Mouse (Mus musculus) intestine, embryonic 14.5 days (tissue): ENCODE data around the gene Ide. TPM values are rescaled to one million over a fixed set of nuclear protein-coding genes. Genes with fewer than 3 reads are reported as not detected.

ENCODE experiments used
- ATAC-seq: fragments of 200-750 bp; cut with Nextera tagmentation; replicated peaks from 2 replicates; pipeline ENCODE4 v1.8.0; 2017; ENCODE audit warnings: low read depth, moderate number of reproducible peaks, moderate TSS enrichment, moderate library complexity; ENCODE audit not compliant: low FRiP score, low TSS enrichment
- DNase-seq: peaks from one replicate; pipeline ENCODE4 v3.0.0-alpha.2; 2018; ENCODE audit warnings: low spot score
- H3K27ac ChIP-seq: fragments of 300-500 bp; sonication (generic); 2 replicates; pipeline ENCODE4 v1.5.1; 2014; ENCODE audit warnings: low read depth, mild to moderate bottlenecking, control low read depth
- H3K27me3 ChIP-seq: fragments of 300-500 bp; sonication (generic); replicated peaks from 2 replicates; pipeline ENCODE4 v1.6.1; 2014; ENCODE audit warnings: low read length, control low read depth; ENCODE audit not compliant: control insufficient read depth, insufficient read depth
- H3K36me3 ChIP-seq: fragments of 300-500 bp; sonication (generic); 2 replicates; pipeline ENCODE4 v1.6.1; 2014; ENCODE audit warnings: low read length, control low read depth; ENCODE audit not compliant: control insufficient read depth, insufficient read depth
- H3K4me1 ChIP-seq: fragments of 300-500 bp; sonication (generic); replicated peaks from 2 replicates; pipeline ENCODE4 v1.6.1; 2014; ENCODE audit warnings: low read length, control low read depth, mixed read lengths; ENCODE audit not compliant: control insufficient read depth, insufficient read depth
- H3K4me2 ChIP-seq: fragments of 300-500 bp; sonication (generic); 2 replicates; pipeline ENCODE4 v1.6.1; 2014; ENCODE audit warnings: low read length
- H3K4me3 ChIP-seq: fragments of 300-500 bp; sonication (generic); 2 replicates; pipeline ENCODE4 v1.5.1; 2014; ENCODE audit warnings: low read depth, low read length, control low read depth, mixed read lengths
- H3K9ac ChIP-seq: fragments of 300-500 bp; sonication (generic); 2 replicates; pipeline ENCODE4 v1.6.1; 2014; ENCODE audit warnings: mild to moderate bottlenecking, low read length
- H3K9me3 ChIP-seq: fragments of 300-500 bp; sonication (generic); 2 replicates; pipeline ENCODE4 v1.6.1; 2016; ENCODE audit warnings: low read length, control low read depth; ENCODE audit not compliant: control insufficient read depth
- WGBS: fragments of 180-500 bp; shearing (Covaris S2); extraction: QIAGEN DNeasy Blood & Tissue Kit; methylation state at CpG from one replicate; pipeline ENCODE4 v1.1.7; 2014; 5-methylcytosine and 5-hydroxymethylcytosine counted together
- polyA plus RNA-seq: library from polyadenylated mRNA; unstranded; fragments of >200 nt; fragmentation: Nextera tagmentation; extraction: Ambion mirVana; gene quantifications from 2 replicates; pipeline ENCODE4 v1.2.1, GENCODE M21; 2014

Gene Ide
- polyA plus RNA-seq, 1 experiment from 2014 or later: 54.1 TPM

DNA sequence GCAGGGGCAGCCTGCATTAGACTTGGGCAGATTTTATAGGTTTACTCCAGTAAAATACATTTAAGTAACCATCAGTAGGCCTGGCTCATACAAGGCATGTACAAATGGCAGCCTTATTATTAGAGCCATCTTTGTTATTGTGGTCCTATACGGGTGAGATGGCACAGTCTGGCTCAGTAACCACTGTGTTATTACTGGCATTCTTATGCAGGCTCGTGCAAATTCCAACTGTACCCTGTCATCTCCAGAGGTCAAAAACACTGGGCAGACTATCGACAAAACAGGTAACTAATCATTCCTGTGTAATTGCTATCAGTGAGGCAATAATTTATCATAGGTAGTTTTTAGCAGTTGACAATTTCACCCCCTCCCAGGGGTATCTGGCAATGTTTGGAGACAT, 8.6 kb upstream of the Ide start:
- Histone ChIP-seq H3K9ac (no peak overlapping the region), H3K4me3 (no peak overlapping the region), H3K9me3 (no peaks in the 10 kb centered on the region), H3K36me3 (no peaks in the 10 kb centered on the region), H3K27me3 (no peaks in the 10 kb centered on the region), H3K4me1 (no peaks in the 10 kb centered on the region), H3K4me2 (no peak overlapping the region), H3K27ac (no peak overlapping the region)
- 64% methylated on average over 3 of the region's 3 CpGs for WGBS
- ATAC-seq (no peak), DNase-seq (no peak)

DNA sequence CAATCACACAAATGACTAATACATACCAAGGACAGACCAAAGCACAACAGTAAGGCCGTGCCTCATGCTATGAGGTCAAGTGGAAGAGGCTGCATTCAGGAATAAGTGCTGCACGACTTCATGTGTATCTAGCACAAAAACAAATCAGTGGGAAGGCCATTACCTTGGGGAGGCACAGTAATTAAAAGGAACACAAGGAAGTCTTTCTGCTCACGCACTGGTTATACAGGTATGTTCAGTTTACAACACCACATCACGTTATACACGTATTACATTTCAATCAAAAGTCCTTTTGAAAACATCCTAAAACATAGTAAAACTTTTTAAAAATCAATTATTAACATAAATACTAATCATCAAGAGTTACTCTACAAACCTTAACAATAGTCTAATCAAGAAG, 6.2 kb upstream of the Ide start:
- H3K27ac ChIP-seq: no peak overlapping the region
- no peaks in the 10 kb centered on the region for H3K36me3 ChIP-seq
- peaks cover 6% of the 10 kb centered on the region; the same call in 1 of the 2 replicates for H3K4me1 ChIP-seq
- H3K4me2 ChIP-seq: no peak overlapping the region
- no peak overlapping the region for H3K4me3 ChIP-seq
- H3K9ac ChIP-seq: no peak overlapping the region
- no peak for ATAC-seq
- H3K9me3 ChIP-seq: no peaks in the 10 kb centered on the region
- whole genome bisulfite sequencing: 76% methylated on average over 5 of the region's 5 CpGs
- no peak for DNase-seq
- no peaks in the 10 kb centered on the region for H3K27me3 ChIP-seq

DNA sequence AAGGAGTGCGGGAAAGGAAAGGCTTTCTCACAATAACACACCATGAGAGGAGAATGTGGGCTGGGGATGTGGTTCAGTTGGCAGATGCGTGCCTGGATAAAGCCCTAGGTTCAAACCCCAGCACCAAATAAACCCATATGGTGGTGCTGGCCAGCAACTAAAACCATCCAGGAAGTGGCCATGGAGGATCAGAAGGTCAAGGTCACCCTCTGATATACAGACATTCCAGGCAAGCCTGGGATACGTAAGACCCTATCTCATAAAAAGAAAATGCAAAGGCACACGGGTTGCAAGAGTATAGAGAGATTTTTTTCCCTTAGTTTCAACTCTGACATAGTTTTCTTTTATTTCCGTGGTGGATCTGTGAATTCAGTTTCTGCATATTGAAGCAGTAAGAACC, 3.3 kb upstream of the Ide start:
- Histone ChIP-seq H3K4me1 (peaks cover 6% of the 10 kb centered on the region; the same call in 1 of the 2 replicates), H3K9me3 (no peaks in the 10 kb centered on the region), H3K4me2 (no peak overlapping the region), H3K9ac (no peak overlapping the region), H3K27me3 (no peaks in the 10 kb centered on the region), H3K36me3 (no peaks in the 10 kb centered on the region), H3K4me3 (no peak overlapping the region), H3K27ac (no peak overlapping the region)
- ATAC-seq: no peak
- DNase-seq: no peak
- 69% methylated on average over 5 of the region's 5 CpGs for WGBS

DNA sequence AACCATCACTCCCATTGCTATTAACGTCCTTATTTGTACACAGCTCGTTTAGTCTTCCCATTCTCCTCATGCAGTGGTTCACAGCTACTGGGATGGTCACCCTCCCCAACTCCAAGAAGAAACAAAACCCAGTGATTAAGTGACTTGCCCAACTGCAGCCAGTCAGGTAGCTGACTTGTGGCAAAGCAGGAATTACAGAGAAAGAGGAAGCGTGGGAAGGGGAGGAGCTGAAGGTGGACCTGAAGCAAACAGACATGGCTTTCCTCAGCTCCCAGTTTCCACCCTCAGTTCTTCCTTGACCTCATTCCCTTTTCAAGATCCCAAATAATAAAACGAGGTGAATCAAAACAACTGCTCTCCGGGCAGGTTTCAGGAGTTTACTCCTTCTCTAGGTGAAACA, 2.8 kb upstream of the Ide start:
- no peak for DNase-seq

DNA sequence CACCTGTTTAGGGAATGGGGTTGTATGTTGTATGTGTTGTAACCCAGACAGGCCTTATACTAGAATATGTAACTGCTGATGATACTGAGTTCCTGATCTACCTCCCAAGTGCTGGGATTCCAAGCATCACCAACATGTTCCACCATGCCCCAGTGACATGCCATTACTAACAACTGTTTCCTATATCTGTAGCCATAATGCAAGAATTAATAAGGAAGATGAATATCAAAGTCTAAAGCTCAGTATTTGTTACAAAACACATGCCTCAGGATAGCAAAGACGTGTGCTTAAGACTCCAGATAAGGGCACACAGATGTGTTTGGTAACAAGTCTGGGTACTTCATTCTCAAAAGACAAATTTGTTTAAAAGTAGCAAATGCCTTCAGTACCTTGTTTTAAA, 2.3 kb downstream of the Ide start:
- H3K4me1 ChIP-seq: peaks cover 6% of the 10 kb centered on the region; the same call in 1 of the 2 replicates
- no peak overlapping the region for H3K4me2 ChIP-seq
- H3K9me3 ChIP-seq: no peaks in the 10 kb centered on the region
- no peak for ATAC-seq
- no peak overlapping the region for H3K27ac ChIP-seq
- WGBS: 78% methylated on average over 1 of the region's 1 CpGs
- no peaks in the 10 kb centered on the region for H3K36me3 ChIP-seq
- no peak overlapping the region for H3K4me3 ChIP-seq
- H3K27me3 ChIP-seq: no peaks in the 10 kb centered on the region
- H3K9ac ChIP-seq: no peak overlapping the region
- DNase-seq: no peak

More for the DNA sequence above, 2.8 kb upstream of the Ide start:
- Histone ChIP-seq H3K9me3 (no peaks in the 10 kb centered on the region), H3K36me3 (no peaks in the 10 kb centered on the region), H3K4me2 (no peak overlapping the region), H3K9ac (no peak overlapping the region), H3K27ac (no peak overlapping the region), H3K27me3 (no peaks in the 10 kb centered on the region), H3K4me3 (no peak overlapping the region), H3K4me1 (peaks cover 6% of the 10 kb centered on the region; the same call in 1 of the 2 replicates)
- WGBS: 74% methylated on average over 5 of the region's 5 CpGs
- no peak for ATAC-seq

DNA sequence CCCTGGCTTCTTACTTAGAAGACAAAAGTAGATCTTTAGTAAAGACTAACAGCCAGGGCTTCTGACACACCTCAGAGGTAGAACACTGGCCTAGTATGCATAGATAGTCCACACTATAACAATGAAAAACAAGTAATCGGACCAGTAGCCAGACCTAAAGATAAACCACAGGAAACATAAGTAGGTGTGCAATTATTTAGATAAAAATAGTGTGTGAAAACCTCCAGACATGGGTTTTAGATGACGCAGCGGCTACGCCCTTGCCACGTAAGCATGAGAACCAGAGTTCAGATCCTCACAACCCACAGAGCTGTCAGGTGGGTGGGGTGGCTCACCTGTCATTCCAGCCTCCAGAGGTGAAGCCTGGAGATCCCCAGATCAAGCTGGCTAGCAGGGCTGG, 4.3 kb downstream of the Ide start:
- 93% methylated on average over 5 of the region's 5 CpGs for WGBS

DNA sequence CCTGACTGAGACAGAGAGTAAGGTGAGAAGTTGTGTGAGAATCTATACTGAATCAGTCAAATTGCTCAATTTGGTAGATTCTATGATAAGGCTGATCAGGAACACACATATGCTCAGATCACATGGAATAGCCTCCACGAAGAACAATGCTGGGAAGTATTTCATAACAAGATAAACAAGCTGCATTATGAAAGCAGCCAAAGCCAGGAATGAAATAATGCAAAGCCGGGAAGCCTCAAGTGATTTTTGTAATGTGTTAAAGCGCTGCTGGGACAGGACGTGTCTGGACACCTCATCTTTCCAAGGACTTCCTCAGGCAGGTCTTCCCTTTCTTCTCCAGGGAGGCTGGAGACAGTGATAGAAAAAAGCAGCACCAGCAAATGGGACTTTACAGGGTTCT, 4.9 kb downstream of the Ide start:
- no peak overlapping the region for H3K9ac ChIP-seq
- H3K27me3 ChIP-seq: no peaks in the 10 kb centered on the region
- H3K36me3 ChIP-seq: peaks cover 7% of the 10 kb centered on the region; the same call in 1 of the 2 replicates
- H3K4me3 ChIP-seq: no peak overlapping the region
- H3K27ac ChIP-seq: no peak overlapping the region
- no peak for DNase-seq
- no peak overlapping the region for H3K4me2 ChIP-seq
- ATAC-seq: no peak
- WGBS: 85% methylated on average over 4 of the region's 4 CpGs
- H3K4me1 ChIP-seq: no peaks in the 10 kb centered on the region
- H3K9me3 ChIP-seq: no peaks in the 10 kb centered on the region

More for the DNA sequence above, 4.3 kb downstream of the Ide start:
- no peak overlapping the region for H3K4me3 ChIP-seq
- ATAC-seq (no peak), DNase-seq (no peak)
- H3K27ac ChIP-seq: no peak overlapping the region
- no peaks in the 10 kb centered on the region for H3K9me3 ChIP-seq
- H3K4me2 ChIP-seq: no peak overlapping the region
- no peaks in the 10 kb centered on the region; the same call in 1 of the 2 replicates for H3K4me1 ChIP-seq
- H3K27me3 ChIP-seq: no peaks in the 10 kb centered on the region
- H3K9ac ChIP-seq: no peak overlapping the region
- H3K36me3 ChIP-seq: peaks cover 5% of the 10 kb centered on the region; the same call in 1 of the 2 replicates

DNA sequence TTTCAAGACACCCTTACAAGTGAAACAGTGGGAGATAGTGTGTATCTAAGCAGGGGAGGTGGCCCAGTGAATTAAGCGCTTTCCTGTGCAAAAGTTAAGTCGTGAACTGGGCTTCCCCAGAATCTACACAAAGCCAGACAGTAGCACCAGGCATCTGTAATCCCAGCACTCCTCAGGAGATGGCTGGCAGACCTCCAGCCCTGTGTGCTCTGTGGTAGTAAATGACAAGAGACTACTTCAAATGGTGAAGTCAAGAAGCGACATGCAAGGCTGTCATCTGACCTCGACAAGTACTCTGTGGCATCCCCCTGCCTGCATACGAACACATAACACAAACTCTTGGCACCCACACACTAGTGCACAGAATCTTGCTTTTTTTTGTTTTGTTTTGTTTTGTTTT, 10.4 kb downstream of the Ide start:
- Histone ChIP-seq H3K27ac (no peak overlapping the region), H3K4me1 (no peaks in the 10 kb centered on the region), H3K9me3 (no peaks in the 10 kb centered on the region), H3K4me3 (no peak overlapping the region), H3K9ac (no peak overlapping the region), H3K4me2 (no peak overlapping the region), H3K27me3 (no peaks in the 10 kb centered on the region), H3K36me3 (peaks cover 9% of the 10 kb centered on the region; the same call in 1 of the 2 replicates)
- no peak for DNase-seq
- WGBS: 87% methylated on average over 5 of the region's 5 CpGs
- no peak for ATAC-seq

DNA sequence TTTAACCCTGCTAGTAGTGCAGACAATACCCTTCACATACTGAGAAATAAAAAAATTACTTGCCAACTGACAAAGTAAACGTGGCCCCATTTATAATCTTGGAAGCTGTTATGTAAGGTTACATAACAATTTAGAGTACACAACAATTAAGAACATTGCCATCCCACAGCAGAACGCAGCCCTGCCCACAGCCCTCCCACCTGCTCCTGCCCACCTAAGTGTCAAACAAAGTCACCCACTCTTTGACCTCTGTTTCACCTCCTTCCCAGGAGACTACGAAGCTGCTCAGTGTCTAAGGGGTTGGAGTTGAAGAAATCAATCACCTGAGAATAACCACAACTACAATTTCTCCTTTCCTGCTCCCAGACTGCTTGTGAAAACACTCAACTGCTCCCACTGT, 14.1 kb downstream of the Ide start:
- Histone ChIP-seq H3K4me3 (no peak overlapping the region), H3K4me2 (no peak overlapping the region), H3K4me1 (no peaks in the 10 kb centered on the region), H3K27me3 (no peaks in the 10 kb centered on the region), H3K36me3 (peaks cover 7% of the 10 kb centered on the region; the same call in 1 of the 2 replicates), H3K27ac (no peak overlapping the region), H3K9ac (no peak overlapping the region), H3K9me3 (no peaks in the 10 kb centered on the region)
- 34% methylated on average over 3 of the region's 3 CpGs for WGBS
- no peak for DNase-seq
- ATAC-seq: no peak
